Mouse (Mus musculus): ENCODE measurements around the gene Ctf2.

DNA sequence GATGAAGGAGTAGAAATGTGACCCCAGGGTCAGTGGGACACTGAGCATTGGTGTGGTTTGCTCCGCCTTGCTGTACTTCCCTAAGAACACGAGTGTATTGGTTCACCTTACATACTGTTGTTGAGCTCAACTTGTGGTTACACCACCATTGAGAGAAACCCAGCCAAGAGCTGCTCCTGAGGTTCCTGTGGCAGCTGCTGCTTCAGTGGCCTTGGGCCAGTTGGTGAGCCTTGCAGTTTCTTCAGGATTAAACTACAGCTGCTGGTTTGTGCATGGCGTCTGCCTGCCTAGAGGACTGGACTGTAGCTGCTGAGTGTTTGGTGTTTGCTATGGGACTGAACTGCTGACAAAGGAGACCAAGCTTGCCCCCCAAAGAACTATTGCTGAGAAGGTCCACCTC lies 20.5 kb downstream of the Ctf2 start:
- no peak for TF ChIP-seq CTCF (conservative IDR thresholded peaks at IDR 0.05; ENCODE audit: insufficient read depth, insufficient read length, low read depth, low read length)
- TF ChIP-seq POLR2A (IDR thresholded peaks at IDR 0.05; ENCODE audit: low read depth, low read length), result no peak

Data from kidney, adult 2 months (tissue).